Mouse (Mus musculus) midbrain, embryonic 15.5 days (tissue): ENCODE results near the gene Igsf11. TPM values are rescaled to one million over a fixed set of nuclear protein-coding genes. Genes with fewer than 3 reads are reported as not detected.

ENCODE experiments used
- ATAC-seq: fragments of 200-750 bp; cut with Nextera tagmentation; replicated peaks from 2 replicates; pipeline ENCODE4 v1.8.0; 2017; ENCODE audit warnings: moderate TSS enrichment
- H3K27ac ChIP-seq: fragments of 300-500 bp; sonication (generic); 2 replicates; pipeline ENCODE4 v1.5.1; 2015; ENCODE audit warnings: mild to moderate bottlenecking, inconsistent platforms
- H3K27me3 ChIP-seq: fragments of 300-500 bp; sonication (generic); replicated peaks from 2 replicates; pipeline ENCODE4 v1.6.1; 2015; ENCODE audit warnings: inconsistent platforms
- H3K36me3 ChIP-seq: fragments of 300-500 bp; sonication (generic); replicated peaks from 2 replicates; pipeline ENCODE4 v1.6.1; 2015; ENCODE audit warnings: inconsistent platforms
- H3K4me1 ChIP-seq: fragments of 300-500 bp; sonication (generic); 2 replicates; pipeline ENCODE4 v1.6.1; 2015; ENCODE audit warnings: inconsistent platforms
- H3K4me2 ChIP-seq: fragments of 300-500 bp; sonication (generic); 2 replicates; pipeline ENCODE4 v1.6.1; 2015; ENCODE audit warnings: inconsistent platforms, mild to moderate bottlenecking, moderate library complexity
- H3K4me3 ChIP-seq: fragments of 300-500 bp; sonication (generic); 2 replicates; pipeline ENCODE4 v1.5.1; 2015; ENCODE audit warnings: mild to moderate bottlenecking, inconsistent platforms
- H3K9ac ChIP-seq: fragments of 300-500 bp; sonication (generic); 2 replicates; pipeline ENCODE4 v1.6.1; 2015; ENCODE audit warnings: mild to moderate bottlenecking, inconsistent platforms
- H3K9me3 ChIP-seq: fragments of 300-500 bp; sonication (generic); 2 replicates; pipeline ENCODE4 v1.6.1; 2016; ENCODE audit warnings: inconsistent platforms
- WGBS: fragments of 180-500 bp; shearing (Covaris S2); methylation state at CpG from one replicate; pipeline ENCODE4 v1.1.7; 2015; ENCODE audit warnings: mixed read lengths; 5-methylcytosine and 5-hydroxymethylcytosine counted together
- polyA plus RNA-seq: library from polyadenylated mRNA; unstranded; fragments of >200 nt; fragmentation: Nextera tagmentation; extraction: Ambion mirVana; gene quantifications from 2 replicates; pipeline ENCODE4 v1.2.1, GENCODE M21; 2015

Gene Igsf11
- polyA plus RNA-seq, 1 experiment from 2014 or later: 1.8 TPM

DNA sequence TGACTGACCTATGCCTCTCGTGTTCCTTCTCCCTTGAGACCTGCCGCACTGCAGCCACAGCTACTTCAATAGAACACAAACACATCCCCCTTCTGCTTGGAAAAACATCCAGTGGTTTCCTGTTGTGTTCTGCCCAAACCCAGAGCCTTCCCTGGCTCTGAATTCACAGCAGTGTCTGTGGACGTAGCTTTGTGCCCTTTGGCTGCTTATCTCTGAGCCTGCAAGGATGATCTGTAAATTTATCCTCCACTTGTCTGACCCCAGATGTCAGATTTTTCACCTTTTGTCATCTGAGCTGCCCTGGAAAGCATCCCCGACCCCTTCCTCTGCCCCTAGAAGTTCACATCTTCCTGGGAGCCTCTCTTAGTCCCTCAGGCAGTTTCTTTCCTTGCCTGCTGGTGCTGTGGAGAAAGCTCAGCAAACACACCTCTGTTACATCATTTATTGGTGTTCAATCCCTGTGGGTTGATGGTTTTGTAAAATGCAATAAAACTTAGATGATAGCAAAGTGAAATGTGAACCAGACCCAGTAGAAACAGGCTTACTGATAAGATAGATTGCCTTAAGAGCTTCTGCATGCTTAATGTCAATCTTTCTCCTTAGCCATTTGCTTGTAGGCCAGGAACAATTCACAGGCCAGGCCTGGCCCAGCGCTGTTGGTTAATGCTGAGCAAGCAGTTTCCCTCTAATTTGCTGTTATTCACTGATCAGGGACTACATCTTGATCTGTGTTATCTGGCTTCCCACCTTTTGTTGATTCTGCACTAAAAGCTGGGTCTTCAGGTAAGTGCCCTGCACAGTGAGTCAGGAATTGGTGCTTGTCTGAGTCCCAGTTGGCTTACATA lies 51.5 kb downstream of the Igsf11 start:
- 55% methylated on average over 5 of the region's 5 CpGs for WGBS
- Histone ChIP-seq H3K9ac (no peak overlapping the region), H3K36me3 (no peaks in the 10 kb centered on the region), H3K27me3 (no peaks in the 10 kb centered on the region), H3K4me1 (peaks cover 7% of the 10 kb centered on the region; the same call in 1 of the 2 replicates), H3K9me3 (no peaks in the 10 kb centered on the region), H3K4me3 (no peak overlapping the region), H3K4me2 (no peak overlapping the region), H3K27ac (no peak overlapping the region)
- ATAC-seq: no peak

DNA sequence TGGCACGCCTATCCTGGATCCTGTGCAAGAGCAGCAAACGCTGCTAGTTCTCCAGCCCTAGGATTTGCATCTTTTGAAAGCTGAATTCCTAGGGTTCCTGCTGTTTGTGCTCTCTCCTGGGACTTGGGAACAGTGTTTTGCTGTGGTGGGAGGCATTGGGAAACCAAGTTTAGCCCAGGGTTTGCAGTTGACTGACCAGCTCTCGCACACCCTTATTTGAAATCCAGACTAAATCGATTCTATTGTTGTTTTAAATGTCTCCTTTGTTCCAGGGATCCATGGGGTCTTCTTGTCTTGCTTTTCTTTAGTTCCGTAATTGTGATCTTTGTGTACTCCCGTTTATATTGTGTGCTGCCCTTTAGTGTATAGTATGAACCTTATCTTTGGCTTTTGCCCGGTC lies 52.6 kb downstream of the Igsf11 start:
- no peaks in the 10 kb centered on the region for H3K27me3 ChIP-seq
- peaks cover 7% of the 10 kb centered on the region; the same call in 1 of the 2 replicates for H3K4me1 ChIP-seq
- H3K27ac ChIP-seq: no peak overlapping the region
- no peak overlapping the region for H3K4me3 ChIP-seq
- H3K9me3 ChIP-seq: no peaks in the 10 kb centered on the region
- 39% methylated on average over 7 of the region's 7 CpGs for WGBS
- no peak for ATAC-seq
- H3K9ac ChIP-seq: no peak overlapping the region
- H3K4me2 ChIP-seq: no peak overlapping the region
- H3K36me3 ChIP-seq: no peaks in the 10 kb centered on the region

DNA sequence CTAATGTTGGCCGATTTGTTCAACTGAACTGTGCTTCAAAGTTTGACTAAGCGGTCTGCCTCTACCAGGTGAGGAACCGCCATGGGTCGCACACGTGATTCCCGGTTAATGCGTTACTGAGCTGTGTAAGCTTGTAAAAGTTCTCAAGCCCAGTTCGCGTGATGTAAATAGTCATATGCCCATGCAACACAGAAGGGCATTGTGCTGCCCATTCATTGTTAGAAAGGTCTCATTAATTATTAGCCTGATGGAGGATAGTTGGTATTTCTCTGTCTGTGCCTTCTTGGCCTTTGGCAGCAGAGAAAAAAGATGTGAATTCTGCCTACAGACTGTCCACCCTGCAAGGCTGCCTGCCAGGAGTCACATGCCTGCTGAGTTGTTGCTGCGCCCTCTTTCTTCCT lies 53.1 kb downstream of the Igsf11 start:
- 87% methylated on average over 10 of the region's 10 CpGs for WGBS
- no peaks in the 10 kb centered on the region for H3K9me3 ChIP-seq
- no peak overlapping the region for H3K4me2 ChIP-seq
- no peak overlapping the region for H3K4me3 ChIP-seq
- peaks cover 7% of the 10 kb centered on the region; the same call in 1 of the 2 replicates for H3K4me1 ChIP-seq
- no peak overlapping the region for H3K9ac ChIP-seq
- H3K27me3 ChIP-seq: no peaks in the 10 kb centered on the region
- H3K36me3 ChIP-seq: no peaks in the 10 kb centered on the region
- H3K27ac ChIP-seq: no peak overlapping the region
- ATAC-seq: no peak

DNA sequence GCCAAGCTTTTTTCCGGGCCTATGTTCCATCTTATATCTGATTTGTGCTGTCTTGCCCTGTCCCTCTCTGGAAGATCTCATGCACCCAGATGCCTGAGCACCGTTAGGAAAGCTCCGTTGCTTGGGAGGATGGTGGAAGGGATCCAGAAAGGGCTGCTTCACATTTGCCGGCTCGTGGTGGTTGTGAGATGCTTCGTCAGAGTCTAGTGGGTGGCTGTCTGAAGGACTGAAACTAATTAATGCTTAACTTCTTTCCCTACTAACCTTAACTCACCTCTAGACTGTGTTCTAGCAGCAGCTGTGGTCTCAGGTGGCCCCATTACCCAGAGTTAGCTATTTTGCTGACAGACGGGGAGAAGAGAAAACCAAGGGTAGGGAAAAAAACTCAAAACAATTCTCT lies 54.0 kb downstream of the Igsf11 start:
- no peak overlapping the region for H3K9ac ChIP-seq
- H3K27me3 ChIP-seq: no peaks in the 10 kb centered on the region
- H3K27ac ChIP-seq: no peak overlapping the region
- H3K9me3 ChIP-seq: no peaks in the 10 kb centered on the region
- 69% methylated on average over 7 of the region's 7 CpGs for WGBS
- H3K4me1 ChIP-seq: peaks cover 7% of the 10 kb centered on the region; the same call in 1 of the 2 replicates
- H3K4me2 ChIP-seq: no peak overlapping the region
- no peaks in the 10 kb centered on the region for H3K36me3 ChIP-seq
- H3K4me3 ChIP-seq: no peak overlapping the region
- no peak for ATAC-seq

DNA sequence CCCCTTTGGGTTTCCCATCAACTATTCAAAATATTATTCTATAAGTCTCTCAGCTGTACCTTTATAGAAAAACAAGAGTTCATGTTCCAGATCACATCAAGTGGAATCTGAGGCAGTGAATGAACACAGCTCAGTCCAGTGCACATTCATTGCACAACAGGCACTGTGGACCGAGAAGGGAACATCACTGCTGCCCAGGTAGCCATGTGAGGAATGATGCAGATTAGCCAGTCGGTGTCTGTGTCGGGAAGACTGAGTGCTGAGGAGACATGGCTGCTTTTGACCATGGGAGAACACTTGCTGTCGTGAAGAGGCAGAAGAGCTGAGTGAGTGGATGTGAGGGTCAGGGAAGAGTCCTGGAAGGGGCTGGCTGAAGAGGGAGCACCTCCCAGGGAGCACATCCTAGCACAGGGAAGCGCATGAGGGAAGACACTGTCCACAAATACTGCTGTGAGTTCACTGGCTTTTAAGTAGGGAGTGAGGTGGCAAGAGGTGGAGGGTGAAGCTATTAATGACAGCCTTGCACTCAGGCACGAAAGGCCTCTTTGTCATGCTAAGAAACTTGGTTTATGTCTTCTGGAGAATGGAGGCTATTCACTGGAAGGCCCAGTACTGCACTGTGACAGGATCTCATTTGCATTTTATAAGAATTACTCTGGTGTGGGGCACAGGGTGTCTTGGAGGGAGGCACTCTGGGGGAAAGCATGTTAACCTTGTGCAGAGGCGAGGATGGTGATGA lies 54.8 kb downstream of the Igsf11 start:
- Histone ChIP-seq H3K4me1 (peaks cover 7% of the 10 kb centered on the region; the same call in 1 of the 2 replicates), H3K4me3 (no peak overlapping the region), H3K4me2 (no peak overlapping the region), H3K27ac (no peak overlapping the region), H3K36me3 (no peaks in the 10 kb centered on the region), H3K9ac (no peak overlapping the region), H3K27me3 (no peaks in the 10 kb centered on the region), H3K9me3 (no peaks in the 10 kb centered on the region)
- ATAC-seq: peak; percentile 65; the same call in 1 of the 2 replicates
- WGBS: 50% methylated on average over 7 of the region's 7 CpGs

DNA sequence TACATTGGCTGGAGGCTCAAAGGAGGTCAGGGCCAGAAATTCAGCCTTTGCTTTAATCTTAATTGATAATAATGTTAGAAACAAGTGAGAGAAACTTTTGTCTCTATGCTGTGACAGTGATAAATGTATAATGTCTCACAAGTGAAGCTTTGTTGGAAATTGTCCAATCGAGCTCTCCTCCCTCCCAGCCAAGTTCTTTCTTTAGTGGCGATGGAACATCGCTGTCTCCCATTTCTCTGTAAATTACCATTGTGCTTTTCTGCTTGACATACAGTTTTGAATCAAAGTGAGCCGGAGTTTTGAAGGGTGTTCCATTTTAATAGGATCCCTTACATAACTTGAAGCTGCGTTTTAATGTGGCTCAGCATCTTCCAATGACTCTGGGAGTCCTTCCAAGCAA lies 56.0 kb downstream of the Igsf11 start:
- ATAC-seq: no peak
- Histone ChIP-seq H3K4me1 (peaks cover 7% of the 10 kb centered on the region; the same call in 1 of the 2 replicates), H3K27me3 (no peaks in the 10 kb centered on the region), H3K36me3 (no peaks in the 10 kb centered on the region), H3K9ac (no peak overlapping the region), H3K27ac (no peak overlapping the region), H3K9me3 (no peaks in the 10 kb centered on the region), H3K4me2 (no peak overlapping the region), H3K4me3 (no peak overlapping the region)
- WGBS: 74% methylated on average over 5 of the region's 5 CpGs

DNA sequence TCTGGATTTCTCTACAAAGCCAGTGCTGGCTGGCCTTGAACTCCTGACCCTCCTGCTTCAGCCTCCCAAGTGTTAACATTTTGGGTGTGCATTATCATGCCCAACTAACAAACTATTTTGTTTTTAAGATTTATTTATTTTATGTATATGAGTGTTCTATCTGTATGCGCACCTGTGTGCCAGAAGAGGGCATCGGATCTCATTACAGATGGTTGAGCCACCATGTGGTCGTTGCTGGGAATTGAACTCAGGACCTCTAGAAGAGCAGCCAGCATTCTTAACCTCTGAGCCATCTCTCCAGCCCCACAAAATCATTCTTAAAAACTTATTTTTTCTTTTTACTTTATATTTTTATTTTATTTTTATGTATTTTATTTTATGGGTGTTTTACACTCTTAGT lies 60.4 kb downstream of the Igsf11 start:
- Histone ChIP-seq H3K9ac (no peak overlapping the region), H3K27me3 (no peaks in the 10 kb centered on the region), H3K36me3 (no peaks in the 10 kb centered on the region), H3K4me1 (no peaks in the 10 kb centered on the region), H3K9me3 (no peaks in the 10 kb centered on the region), H3K4me3 (no peak overlapping the region), H3K4me2 (no peak overlapping the region), H3K27ac (no peak overlapping the region)
- ATAC-seq: no peak
- 92% methylated on average over 3 of the region's 3 CpGs for WGBS

DNA sequence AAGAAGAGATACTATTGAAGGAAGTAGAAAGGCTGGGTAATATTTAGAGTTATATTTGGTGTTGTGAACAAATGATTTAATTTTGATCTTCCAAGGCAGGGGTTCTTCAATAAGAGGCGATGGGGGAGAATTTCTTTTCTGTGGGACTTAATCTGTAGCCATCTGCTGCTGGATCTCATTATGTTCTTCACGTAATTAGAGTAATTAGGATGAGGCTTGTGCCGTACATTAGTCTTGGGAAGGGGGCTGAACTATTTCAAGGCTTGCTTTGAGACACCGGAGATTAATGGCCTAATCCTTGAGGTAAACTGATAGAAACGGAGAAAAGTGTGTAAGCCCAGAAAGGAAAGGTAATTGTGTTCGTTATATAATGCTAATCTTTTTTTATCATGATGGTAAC lies 61.4 kb downstream of the Igsf11 start:
- no peaks in the 10 kb centered on the region for H3K27me3 ChIP-seq
- no peak for ATAC-seq
- H3K36me3 ChIP-seq: no peaks in the 10 kb centered on the region
- H3K4me2 ChIP-seq: no peak overlapping the region
- no peak overlapping the region for H3K9ac ChIP-seq
- no peaks in the 10 kb centered on the region for H3K4me1 ChIP-seq
- H3K4me3 ChIP-seq: no peak overlapping the region
- 54% methylated on average over 6 of the region's 6 CpGs for WGBS
- H3K27ac ChIP-seq: no peak overlapping the region
- H3K9me3 ChIP-seq: no peaks in the 10 kb centered on the region

DNA sequence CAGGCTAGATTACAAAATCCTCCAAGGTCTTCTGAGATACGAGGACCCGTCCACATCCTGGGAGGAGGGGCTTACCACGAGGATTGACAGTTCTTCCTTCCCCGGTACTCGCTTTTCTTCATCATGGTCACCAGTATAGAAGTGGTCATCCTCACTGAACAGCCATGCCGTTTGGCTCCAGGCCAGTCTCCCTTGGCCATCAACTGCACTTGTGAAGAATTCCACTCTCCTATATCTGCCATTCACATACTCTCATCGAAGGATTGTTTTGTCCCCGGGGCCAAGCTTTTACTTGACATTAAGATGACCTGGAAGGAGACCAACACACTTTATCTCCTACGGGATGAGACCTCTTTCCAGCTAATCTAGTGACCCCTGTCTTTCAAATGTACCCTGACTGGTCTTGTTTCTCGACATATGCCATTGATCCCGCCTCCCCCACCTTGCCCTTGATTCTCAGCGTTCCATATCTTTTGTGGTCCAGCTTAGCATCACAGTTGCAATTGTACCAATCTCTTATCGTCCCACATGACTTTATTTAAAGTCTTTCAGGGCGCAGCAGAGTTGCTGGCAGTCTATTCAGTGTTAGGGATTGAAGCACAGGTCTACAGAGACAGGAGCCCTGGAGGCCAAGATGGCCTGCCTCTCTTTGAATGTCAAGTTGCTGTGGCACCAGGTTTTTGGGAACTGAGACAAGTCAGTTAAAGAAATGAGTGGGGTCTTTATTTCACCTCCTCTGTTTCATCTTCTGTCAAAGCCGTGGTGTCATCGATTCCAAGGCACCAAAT lies 62.2 kb downstream of the Igsf11 start:
- Histone ChIP-seq H3K4me1 (no peaks in the 10 kb centered on the region), H3K4me2 (no peak overlapping the region), H3K9ac (no peak overlapping the region), H3K27me3 (no peaks in the 10 kb centered on the region), H3K27ac (no peak overlapping the region), H3K36me3 (no peaks in the 10 kb centered on the region), H3K4me3 (no peak overlapping the region), H3K9me3 (no peaks in the 10 kb centered on the region)
- ATAC-seq: peak; percentile 60
- 82% methylated on average over 16 of the region's 16 CpGs for WGBS

DNA sequence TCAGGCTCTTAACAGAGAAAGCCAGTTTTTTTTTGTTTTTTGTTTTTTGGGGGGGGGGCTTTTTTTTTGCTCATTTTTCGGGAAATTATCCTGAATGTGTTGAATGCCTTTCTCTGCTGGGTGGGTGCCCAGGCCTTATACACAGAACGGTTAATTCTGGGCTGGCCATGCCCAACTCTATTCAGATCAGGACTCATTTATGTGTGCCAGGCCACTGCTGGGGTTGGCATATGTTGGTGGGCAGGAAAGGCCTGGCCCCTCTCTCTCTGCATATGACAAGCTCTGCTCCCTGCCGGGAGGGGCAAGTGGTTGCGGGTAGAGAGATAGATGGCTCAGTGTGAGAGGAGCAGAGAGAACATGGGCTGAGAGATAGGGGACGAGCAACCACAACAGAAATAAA lies 62.8 kb downstream of the Igsf11 start:
- no peaks in the 10 kb centered on the region for H3K9me3 ChIP-seq
- 74% methylated on average over 5 of the region's 5 CpGs for WGBS
- H3K36me3 ChIP-seq: no peaks in the 10 kb centered on the region

DNA sequence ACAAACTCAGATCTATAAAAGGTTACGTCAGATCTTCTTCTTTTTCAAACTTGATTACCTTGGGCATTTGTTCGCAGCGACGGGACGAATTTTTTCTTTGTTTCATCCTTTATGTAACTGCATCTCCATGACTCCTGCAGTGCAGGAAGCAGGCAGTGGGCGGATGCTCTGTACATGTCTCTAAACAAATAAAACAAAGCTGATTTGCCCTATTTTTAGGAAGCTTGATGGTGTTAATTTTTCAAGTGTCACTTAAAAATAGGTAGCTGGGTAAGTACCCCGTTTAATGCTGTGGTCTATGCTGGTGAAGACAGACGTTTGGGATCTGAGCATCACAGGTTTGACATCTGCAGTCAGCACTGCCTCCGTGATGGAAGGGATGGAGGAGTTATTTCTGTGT lies 66.3 kb downstream of the Igsf11 start:
- Histone ChIP-seq H3K4me2 (no peak overlapping the region), H3K27ac (no peak overlapping the region), H3K9me3 (no peaks in the 10 kb centered on the region), H3K36me3 (no peaks in the 10 kb centered on the region), H3K9ac (no peak overlapping the region), H3K4me3 (no peak overlapping the region), H3K4me1 (no peaks in the 10 kb centered on the region), H3K27me3 (no peaks in the 10 kb centered on the region)
- no peak for ATAC-seq
- 78% methylated on average over 9 of the region's 9 CpGs for WGBS

More for the DNA sequence above, 62.8 kb downstream of the Igsf11 start:
- H3K9ac ChIP-seq: no peak overlapping the region
- H3K4me2 ChIP-seq: no peak overlapping the region
- no peaks in the 10 kb centered on the region for H3K27me3 ChIP-seq
- peak; percentile 92 for ATAC-seq
- H3K4me1 ChIP-seq: no peaks in the 10 kb centered on the region
- 0 out of 2 replicates have a peak overlapping the region, but pooled peaks have one; percentile 4 for H3K27ac ChIP-seq
- no peak overlapping the region for H3K4me3 ChIP-seq

DNA sequence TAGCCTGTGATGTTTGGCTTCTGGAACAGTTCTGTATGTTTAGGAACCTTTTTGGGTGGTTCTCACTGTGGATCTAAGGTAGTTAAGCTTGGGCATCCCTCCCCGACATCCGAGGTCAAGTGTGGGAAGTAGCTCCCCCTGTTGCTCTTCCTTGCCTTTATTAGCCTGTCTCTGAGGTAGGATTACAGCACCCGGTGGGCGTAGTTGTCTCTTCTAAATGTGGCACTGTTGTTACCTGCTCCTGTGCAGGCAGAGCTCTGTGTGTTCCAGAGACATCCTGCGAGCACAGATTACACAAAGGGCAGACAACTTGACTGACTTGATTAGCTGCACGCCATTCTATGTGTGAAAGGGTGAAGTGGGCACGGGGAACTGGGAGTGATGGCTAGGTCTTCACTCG lies 68.1 kb downstream of the Igsf11 start:
- Histone ChIP-seq H3K27ac (no peak overlapping the region), H3K4me2 (no peak overlapping the region), H3K9ac (no peak overlapping the region), H3K9me3 (no peaks in the 10 kb centered on the region), H3K27me3 (no peaks in the 10 kb centered on the region), H3K4me1 (no peaks in the 10 kb centered on the region), H3K4me3 (no peak overlapping the region), H3K36me3 (no peaks in the 10 kb centered on the region)
- WGBS: 68% methylated on average over 8 of the region's 8 CpGs
- ATAC-seq: no peak
